Mouse (Mus musculus): ENCODE measurements around the gene Dhps. TPM values are rescaled to one million over a fixed set of nuclear protein-coding genes. Genes with fewer than 3 reads are reported as not detected.
A peak's percentile ranks its signal among the peaks of the same experiment; 100 is the strongest.
"Not testable (repeated sequence)": the region's sequence is repeated elsewhere in the genome, so short reads cannot be mapped to it uniquely, and the experiment has no call there.

The Dhps gene
- polyA plus RNA-seq, 1 experiment from 2014 or later: 72.3 TPM

DNA sequence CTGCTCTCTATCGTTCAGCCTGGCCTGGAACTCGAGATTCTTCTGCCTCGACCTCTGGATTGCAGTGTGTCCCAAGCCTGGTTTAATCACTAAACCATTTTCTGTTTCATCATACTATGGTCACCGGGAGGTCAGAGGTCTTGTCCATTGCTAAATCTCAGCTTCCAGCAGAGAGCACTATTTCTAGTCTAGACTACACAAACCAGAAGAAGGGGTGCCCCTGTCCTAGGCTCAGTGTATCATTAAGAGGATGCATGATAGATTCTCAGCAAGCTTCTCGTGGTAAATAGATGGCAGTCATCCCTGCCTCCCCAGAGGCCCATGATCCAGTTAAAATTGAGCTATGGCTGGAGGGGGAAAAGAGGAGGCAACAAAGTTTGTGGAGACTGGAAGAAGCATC is 516 bp upstream of the Dhps start:
- 82% methylated on average over 5 of the region's 5 CpGs for WGBS
- Histone ChIP-seq H3K27ac (peak overlapping the region; percentile 97), H3K36me3 (peaks cover 42% of the 10 kb centered on the region), H3K4me3 (peak overlapping the region; percentile 96), H3K27me3 (ENCODE audit: insufficient read depth, poor library complexity, severe bottlenecking) (no peaks in the 10 kb centered on the region), H3K4me1 (peaks cover 25% of the 10 kb centered on the region), H3K9me3 (no peaks in the 10 kb centered on the region)
- DNase-seq (ENCODE audit: low spot score): peak; percentile 69

GRCm38 (mm10) chr8:85072364-85072929 is 890 bp downstream of the Dhps start:
- WGBS: 39% methylated on average over 9 of the region's 9 CpGs
- H3K36me3 ChIP-seq: peaks cover 43% of the 10 kb centered on the region
- H3K4me1 ChIP-seq: peaks cover 25% of the 10 kb centered on the region
- no peaks in the 10 kb centered on the region for H3K9me3 ChIP-seq
- peak overlapping the region; percentile 96 for H3K4me3 ChIP-seq
- H3K27me3 ChIP-seq (ENCODE audit: insufficient read depth, poor library complexity, severe bottlenecking): no peaks in the 10 kb centered on the region
- peak overlapping the region; percentile 97 for H3K27ac ChIP-seq
- no peak for DNase-seq (ENCODE audit: low spot score)

DNA sequence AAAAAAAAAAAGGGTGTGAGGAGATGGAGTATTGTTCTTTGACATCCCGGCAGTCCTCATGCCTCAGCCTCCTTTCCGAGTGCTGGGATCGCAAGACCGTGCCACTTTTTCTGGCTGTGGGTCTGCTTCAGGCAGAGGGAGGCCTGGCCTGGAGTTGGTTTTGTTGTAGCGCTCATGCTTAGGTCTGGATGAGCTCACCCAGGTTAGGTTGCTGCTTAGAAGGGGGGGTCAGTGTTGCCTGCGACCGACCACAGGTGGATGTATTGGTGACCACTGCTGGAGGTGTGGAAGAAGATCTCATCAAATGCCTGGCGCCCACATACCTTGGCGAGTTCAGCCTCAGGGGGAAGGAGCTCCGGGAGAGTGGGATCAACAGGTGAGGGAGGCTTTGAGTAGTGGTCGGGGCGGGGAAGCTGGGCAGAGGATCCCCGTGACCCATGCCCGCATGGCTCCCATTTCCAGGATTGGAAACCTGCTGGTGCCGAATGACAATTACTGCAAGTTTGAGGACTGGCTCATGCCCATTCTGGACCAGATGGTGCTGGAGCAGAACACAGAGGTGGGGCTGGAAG is 1.6 kb downstream of the Dhps start:
- WGBS: 90% methylated on average over 15 of the region's 15 CpGs

GRCm38 (mm10) chr8:85074167-85074566 is 2.6 kb downstream of the Dhps start:
- Histone ChIP-seq H3K27me3 (ENCODE audit: insufficient read depth, poor library complexity, severe bottlenecking) (no peaks in the 10 kb centered on the region), H3K4me1 (peaks cover 30% of the 10 kb centered on the region), H3K4me3 (no peak overlapping the region), H3K9me3 (no peaks in the 10 kb centered on the region), H3K36me3 (peaks cover 55% of the 10 kb centered on the region), H3K27ac (no peak overlapping the region)
- 86% methylated on average over 10 of the region's 10 CpGs for WGBS
- DNase-seq (ENCODE audit: low spot score): no peak

More for the DNA sequence above, 1.6 kb downstream of the Dhps start:
- DNase-seq (ENCODE audit: low spot score): peak; percentile 69
- Histone ChIP-seq H3K27me3 (ENCODE audit: insufficient read depth, poor library complexity, severe bottlenecking) (no peaks in the 10 kb centered on the region), H3K9me3 (no peaks in the 10 kb centered on the region), H3K4me1 (peaks cover 25% of the 10 kb centered on the region), H3K27ac (no peak overlapping the region), H3K36me3 (peaks cover 47% of the 10 kb centered on the region), H3K4me3 (no peak overlapping the region)

- no peak for DNase-seq (ENCODE audit: low spot score)
- no peak overlapping the region for H3K27ac ChIP-seq
- peaks cover 35% of the 10 kb centered on the region for H3K4me1 ChIP-seq
- 92% methylated on average over 10 of the region's 10 CpGs for WGBS
- H3K9me3 ChIP-seq: no peaks in the 10 kb centered on the region
- no peaks in the 10 kb centered on the region for H3K27me3 ChIP-seq (ENCODE audit: insufficient read depth, poor library complexity, severe bottlenecking)
- peaks cover 58% of the 10 kb centered on the region for H3K36me3 ChIP-seq
- H3K4me3 ChIP-seq: no peak overlapping the region
Observed at GRCm38 (mm10) chr8:85074617-85075016, 3.1 kb downstream of the Dhps start.

DNA sequence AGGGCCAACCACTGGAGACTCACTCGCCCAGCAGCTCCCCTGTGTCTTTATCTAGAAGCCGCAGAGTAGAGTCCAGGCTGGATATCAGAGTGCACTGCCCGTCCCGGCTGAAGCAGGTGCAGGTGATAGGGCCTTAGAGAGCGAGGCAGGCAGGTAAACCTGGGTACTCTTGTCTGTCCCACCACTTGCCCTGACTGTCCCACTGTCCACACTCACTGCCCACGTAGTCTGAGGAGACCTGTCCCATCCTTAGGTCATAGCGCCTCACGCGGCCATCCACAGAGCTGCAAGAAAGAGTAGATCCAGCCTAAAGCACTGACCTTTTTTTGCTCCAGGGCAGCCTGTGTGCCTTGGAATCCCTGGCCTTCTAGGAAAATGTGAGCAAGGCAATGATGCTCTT is 4.4 kb downstream of the Dhps start:
- Histone ChIP-seq H3K9me3 (no peaks in the 10 kb centered on the region), H3K4me3 (peak overlapping the region; percentile 22; the same call in 1 of the 2 replicates), H3K4me1 (peaks cover 37% of the 10 kb centered on the region), H3K36me3 (peaks cover 58% of the 10 kb centered on the region), H3K27ac (no peak overlapping the region), H3K27me3 (ENCODE audit: insufficient read depth, poor library complexity, severe bottlenecking) (no peaks in the 10 kb centered on the region)
- WGBS: 73% methylated on average over 9 of the region's 9 CpGs
- peak; percentile 82 for DNase-seq (ENCODE audit: low spot score)

GRCm38 (mm10) chr8:85076993-85077392 is 5.4 kb downstream of the Dhps start:
- H3K27me3 ChIP-seq (ENCODE audit: insufficient read depth, poor library complexity, severe bottlenecking): no peaks in the 10 kb centered on the region
- WGBS: 0% methylated on average over 2 of the region's 2 CpGs
- no peak overlapping the region; the same call in 1 of the 2 replicates for H3K27ac ChIP-seq
- peaks cover 58% of the 10 kb centered on the region for H3K36me3 ChIP-seq
- H3K9me3 ChIP-seq: no peaks in the 10 kb centered on the region
- no peak overlapping the region for H3K4me3 ChIP-seq
- DNase-seq (ENCODE audit: low spot score): peak; percentile 91
- peaks cover 44% of the 10 kb centered on the region for H3K4me1 ChIP-seq

- DNase-seq (ENCODE audit: low spot score): peak; percentile 77
- Histone ChIP-seq H3K9me3 (no peaks in the 10 kb centered on the region), H3K36me3 (peaks cover 35% of the 10 kb centered on the region), H3K27ac (peak overlapping the region; percentile 86), H3K4me3 (peak overlapping the region; percentile 90), H3K4me1 (peaks cover 43% of the 10 kb centered on the region), H3K27me3 (ENCODE audit: insufficient read depth, poor library complexity, severe bottlenecking) (no peaks in the 10 kb centered on the region)
- 1% methylated on average over 25 of the region's 25 CpGs for WGBS
Observed at GRCm38 (mm10) chr8:85080214-85080531, 8.6 kb downstream of the Dhps start.

GRCm38 (mm10) chr8:85080532-85081215 is 9.1 kb downstream of the Dhps start, which contains the start of gene Wdr83os:
Gene Wdr83os, plus strand, starts transcription at chr8:85080740.
- H3K9me3 ChIP-seq: no peaks in the 10 kb centered on the region
- H3K27me3 ChIP-seq (ENCODE audit: insufficient read depth, poor library complexity, severe bottlenecking): no peaks in the 10 kb centered on the region
- H3K4me3 ChIP-seq: peak within 1 kb of the TSS; percentile 90
- under 1% methylated on average over 30 of the region's 30 CpGs for WGBS
- H3K4me1 ChIP-seq: peaks cover 41% of the 10 kb centered on the region
- H3K36me3 ChIP-seq: peaks cover 35% of the 10 kb centered on the region
- peak within 1 kb of the TSS; percentile 86 for H3K27ac ChIP-seq
- peak; percentile 88 for DNase-seq (ENCODE audit: low spot score)

DNA sequence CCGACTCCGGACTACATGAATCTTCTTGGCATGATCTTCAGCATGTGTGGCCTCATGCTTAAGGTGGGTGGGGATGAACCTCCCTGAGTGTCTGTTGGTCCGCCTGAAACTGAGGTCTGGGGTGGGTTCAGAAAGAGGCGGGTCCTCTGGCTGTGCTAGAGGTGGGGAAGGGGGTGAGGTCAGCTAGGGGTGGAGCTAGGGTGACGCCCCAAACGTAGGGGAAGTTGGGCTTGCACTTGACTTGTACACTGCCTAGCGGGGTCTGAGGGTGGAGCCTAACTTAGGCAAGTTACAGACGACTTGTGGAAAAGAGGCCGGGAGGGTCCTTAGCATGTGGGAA is 9.6 kb downstream of the Dhps start, which contains the start of gene Wdr83:
Gene Wdr83, minus strand, starts transcription at position 91 of the 340 bp plus-strand sequence.
- Histone ChIP-seq H3K27ac (peak within 1 kb of the TSS; percentile 86), H3K4me3 (peak within 1 kb of the TSS; percentile 90), H3K9me3 (no peaks in the 10 kb centered on the region), H3K4me1 (peaks cover 36% of the 10 kb centered on the region), H3K27me3 (ENCODE audit: insufficient read depth, poor library complexity, severe bottlenecking) (no peaks in the 10 kb centered on the region), H3K36me3 (peaks cover 32% of the 10 kb centered on the region)
- peak; percentile 92 for DNase-seq (ENCODE audit: low spot score)
- 3% methylated on average over 9 of the region's 9 CpGs for WGBS

GRCm38 (mm10) chr8:85082169-85082568 is 10.6 kb downstream of the Dhps start:
- peaks cover 30% of the 10 kb centered on the region for H3K36me3 ChIP-seq
- peaks cover 36% of the 10 kb centered on the region for H3K4me1 ChIP-seq
- not testable (repeated sequence) for DNase-seq (ENCODE audit: low spot score); H3K4me3 ChIP-seq; H3K27me3 ChIP-seq (ENCODE audit: insufficient read depth, poor library complexity, severe bottlenecking); H3K27ac ChIP-seq; H3K9me3 ChIP-seq
- WGBS: 82% methylated on average over 4 of the region's 4 CpGs

DNA sequence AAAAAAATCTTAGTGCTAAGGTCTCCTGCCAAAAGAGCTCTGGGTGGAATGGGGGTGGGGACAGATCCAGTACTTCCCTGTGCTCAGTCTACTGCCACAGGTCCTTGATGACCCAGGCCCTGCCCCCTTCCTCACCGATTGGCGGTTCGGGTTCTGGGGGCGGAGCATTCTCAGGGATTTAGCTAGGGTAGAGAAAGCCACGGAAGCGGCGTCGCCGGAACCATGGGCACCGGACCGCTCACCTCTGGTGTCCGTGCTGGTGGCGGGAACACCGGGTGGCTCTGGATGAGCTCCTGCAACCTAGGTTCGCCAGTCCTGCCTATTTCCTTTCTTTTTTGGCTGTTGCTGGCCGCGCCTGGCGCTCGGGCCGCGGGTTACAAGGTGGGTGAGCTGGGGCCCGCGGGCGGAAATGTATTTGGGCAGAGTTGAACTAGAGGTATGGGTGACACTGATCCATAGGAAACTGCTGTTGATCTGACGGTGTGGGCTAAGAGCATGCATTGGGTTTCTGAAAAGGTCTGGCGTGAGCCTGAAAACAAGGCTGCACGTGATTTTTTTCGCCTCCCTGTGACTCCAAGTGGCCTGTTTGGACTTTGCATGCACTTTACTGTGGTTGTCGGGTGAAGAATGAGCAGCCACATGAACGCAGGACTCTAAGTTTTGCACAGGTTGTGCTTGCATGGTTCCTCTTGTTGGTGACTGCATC is 11.7 kb downstream of the Dhps start, which contains the start of gene Man2b1:
Gene Man2b1, plus strand, starts transcription at position 163 of the 706 bp plus-strand sequence.
- H3K4me3 ChIP-seq: peak within 1 kb of the TSS; percentile 72
- H3K27me3 ChIP-seq (ENCODE audit: insufficient read depth, poor library complexity, severe bottlenecking): no peaks in the 10 kb centered on the region
- peaks cover 31% of the 10 kb centered on the region for H3K36me3 ChIP-seq
- peak; percentile 94 for DNase-seq (ENCODE audit: low spot score)
- WGBS: 1% methylated on average over 30 of the region's 30 CpGs
- H3K9me3 ChIP-seq: no peaks in the 10 kb centered on the region
- peaks cover 36% of the 10 kb centered on the region for H3K4me1 ChIP-seq
- peak within 1 kb of the TSS; percentile 78 for H3K27ac ChIP-seq

GRCm38 (mm10) chr8:85084633-85085032 is 13.1 kb downstream of the Dhps start:
- H3K27me3 ChIP-seq (ENCODE audit: insufficient read depth, poor library complexity, severe bottlenecking): no peaks in the 10 kb centered on the region
- WGBS: 87% methylated on average over 8 of the region's 8 CpGs
- no peak overlapping the region for H3K4me3 ChIP-seq
- no peak for DNase-seq (ENCODE audit: low spot score)
- H3K27ac ChIP-seq: no peak overlapping the region
- peaks cover 26% of the 10 kb centered on the region for H3K4me1 ChIP-seq
- H3K36me3 ChIP-seq: peaks cover 31% of the 10 kb centered on the region
- H3K9me3 ChIP-seq: no peaks in the 10 kb centered on the region
